Mouse (Mus musculus): ENCODE measurements at regions not wholly inside any gene's neighbourhood (a gene's known extent, or its start where the extent isn't known, plus 50 kb on each side); places are given as distances from the start of the nearest gene placed in this dataset.

DNA sequence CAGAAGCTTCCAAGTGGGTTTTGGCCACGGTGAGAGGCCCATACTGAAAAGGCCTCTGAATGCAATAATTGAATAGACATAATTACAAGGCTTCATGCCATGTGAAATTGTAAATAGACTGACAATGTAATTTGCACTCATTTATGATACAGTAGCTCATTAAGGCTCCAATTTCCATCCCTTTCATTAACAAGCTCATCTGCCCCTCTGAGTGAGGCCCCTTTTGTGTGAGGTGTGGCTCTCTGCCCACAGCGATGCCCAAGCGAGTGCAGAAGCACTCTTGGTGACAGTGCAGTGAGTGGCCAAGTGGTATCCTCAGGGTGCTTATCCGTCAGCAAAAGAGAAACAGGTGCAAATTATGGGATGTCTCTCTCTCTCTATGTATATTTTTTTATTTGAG is 415.2 kb downstream of the Tmem132b start:
- TF ChIP-seq CTCF (IDR thresholded peaks at IDR 0.05; ENCODE audit: control insufficient read depth, insufficient read depth, low read length) (no peak), POLR2A (IDR thresholded peaks at IDR 0.05; ENCODE audit: borderline replicate concordance, control insufficient read depth, low read depth, low read length) (no peak)

Measured in bone marrow, adult 2 months (tissue).